Mouse (Mus musculus): ENCODE data around the gene Pemt.

DNA sequence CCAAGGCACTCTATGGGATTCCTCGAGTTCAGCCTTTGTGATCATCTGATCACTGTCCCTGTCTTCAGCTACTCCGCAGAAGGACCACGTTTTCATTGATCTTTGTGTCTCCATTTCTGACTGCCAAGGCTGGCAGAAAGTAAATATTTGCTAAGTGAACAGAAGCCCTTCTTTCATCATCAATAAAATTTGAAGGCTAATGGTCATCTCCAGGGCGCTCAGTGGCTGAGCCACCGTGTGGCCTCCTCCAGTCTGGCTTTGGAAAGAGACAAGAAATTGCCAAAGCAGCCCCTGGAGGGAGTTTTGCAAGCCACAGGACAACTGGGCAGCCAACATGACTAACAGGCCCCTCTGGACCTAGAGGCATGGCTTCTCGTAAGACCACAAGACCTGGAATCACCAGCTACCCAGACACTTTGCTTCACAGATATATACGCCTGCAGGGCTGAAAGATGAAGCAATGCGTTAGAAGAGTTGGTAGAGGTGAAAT lies 11.3 kb downstream of the Pemt start:
- TF ChIP-seq ZNF384 (IDR thresholded peaks at IDR 0.05; ENCODE audit: low read depth, low read length) (no peak), HCFC1 (IDR thresholded peaks at IDR 0.05; ENCODE audit: borderline replicate concordance, insufficient read depth, low read length) (no peak), CHD2 (IDR thresholded peaks at IDR 0.05; ENCODE audit: low read depth, low read length) (no peak)
